Mouse (Mus musculus) lung, postnatal 25 days (tissue): ENCODE measurements around the gene Cpsf6.
A peak's percentile ranks its signal among the peaks of the same experiment; 100 is the strongest.
"Not testable (repeated sequence)": the region's sequence is repeated elsewhere in the genome, so short reads cannot be mapped to it uniquely, and the experiment has no call there.

Experiments
- DNase-seq: peaks from one replicate; pipeline ENCODE4 v3.0.0; 2022; ENCODE audit warnings: low spot score

Cpsf6 gene

GRCm38 (mm10) chr10:117399839-117400238 lies 20.0 kb upstream of the Cpsf6 start:
- DNase-seq: no peak

DNA sequence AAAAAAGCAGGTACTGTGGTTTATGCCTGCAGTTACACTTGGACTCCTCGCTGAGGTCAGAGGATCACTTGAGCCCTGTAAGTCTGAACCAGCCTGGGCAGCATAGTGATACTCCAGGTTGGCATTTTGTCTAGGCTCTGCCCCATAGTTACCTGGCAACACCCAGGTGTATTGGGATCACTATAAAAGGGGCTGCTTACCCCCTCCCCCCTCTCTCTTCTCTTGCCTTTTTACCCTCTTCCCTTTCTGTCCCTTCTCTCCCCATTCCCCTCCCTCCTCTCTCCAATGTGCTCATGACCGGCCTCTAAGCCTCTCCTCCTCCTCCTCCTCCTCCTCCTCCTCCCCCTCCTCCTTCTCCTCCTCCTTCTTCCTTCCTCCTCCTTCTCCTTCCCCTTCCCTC lies 19.4 kb upstream of the Cpsf6 start:
- DNase-seq: no peak

DNA sequence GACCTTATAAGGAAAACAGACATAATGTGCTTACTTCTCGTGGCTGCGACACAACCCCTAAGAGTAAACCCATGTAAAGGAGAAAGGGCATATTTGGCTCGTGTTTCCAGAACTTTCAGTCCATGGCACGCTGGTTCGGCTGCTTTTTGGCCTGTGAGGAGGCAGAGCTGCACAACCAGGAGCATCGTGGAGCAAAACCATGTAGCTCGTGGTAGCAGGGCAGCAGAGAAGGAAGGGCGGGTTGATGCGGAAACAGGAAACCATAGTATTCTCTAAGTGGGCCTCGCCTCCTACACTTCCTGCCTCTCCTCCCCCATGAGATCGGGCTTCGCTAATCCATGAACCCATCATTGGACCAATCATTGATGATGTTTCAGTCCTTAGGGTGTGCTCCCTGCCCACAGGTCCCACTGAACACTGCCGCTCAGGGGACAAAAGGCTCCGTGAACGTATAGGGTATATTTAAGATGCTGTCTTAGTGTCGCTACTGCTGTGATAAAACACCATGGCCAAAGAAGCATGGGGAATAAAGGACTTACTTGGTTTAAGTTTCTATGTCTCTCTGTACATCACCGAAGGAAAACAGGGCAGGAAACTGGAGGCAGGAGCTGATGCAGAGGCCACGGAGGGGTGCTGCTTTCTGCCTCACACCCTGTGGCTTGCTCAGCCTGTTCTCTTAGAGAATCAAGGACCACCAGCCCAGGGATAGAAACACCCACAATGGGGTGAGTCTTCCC lies 18.4 kb upstream of the Cpsf6 start:
- peak; percentile 28 for DNase-seq

- DNase-seq: no peak
These were observed 17.4 kb upstream of the Cpsf6 start for GRCm38 (mm10) chr10:117397106-117397625.

DNA sequence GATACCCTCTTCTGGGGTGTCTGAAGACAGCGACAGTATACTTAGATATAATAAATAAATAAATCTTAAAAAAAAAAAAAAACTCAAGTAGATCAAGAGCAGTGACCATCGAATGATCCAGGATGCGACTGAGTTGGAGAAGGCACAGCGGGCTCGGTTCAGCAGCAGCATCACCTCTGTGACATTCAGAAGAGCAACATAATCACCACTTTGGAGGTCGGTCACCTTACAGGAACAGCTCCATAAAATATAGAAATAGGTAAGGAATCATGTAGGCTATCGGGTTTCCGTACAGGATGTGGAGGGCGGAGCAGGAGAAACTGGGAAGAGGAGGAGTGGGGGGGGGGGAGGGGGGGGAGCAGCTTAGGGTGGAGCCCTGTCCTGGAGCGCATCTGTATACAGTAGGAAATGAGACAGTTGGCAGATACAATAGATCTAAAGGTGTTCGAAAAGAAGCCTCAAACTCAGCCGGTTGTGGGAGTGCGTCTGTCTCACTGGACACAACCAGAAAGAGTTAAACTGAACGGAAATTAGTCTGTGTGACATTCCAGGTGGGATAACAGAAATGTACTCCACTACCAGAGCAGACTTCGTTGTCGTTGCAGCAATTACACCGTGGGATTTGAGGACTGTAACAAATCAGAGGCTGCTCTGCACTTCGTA lies 16.7 kb upstream of the Cpsf6 start:
- DNase-seq: no peak

- DNase-seq: no peak
These were observed 16.0 kb upstream of the Cpsf6 start for GRCm38 (mm10) chr10:117395801-117396200.

GRCm38 (mm10) chr10:117394738-117395550 lies 15.1 kb upstream of the Cpsf6 start:
- no peak for DNase-seq

- DNase-seq: no peak
These were observed 14.1 kb upstream of the Cpsf6 start for GRCm38 (mm10) chr10:117393891-117394395.

- DNase-seq: peak; percentile 52
These were observed 13.5 kb upstream of the Cpsf6 start for GRCm38 (mm10) chr10:117393196-117393890.

DNA sequence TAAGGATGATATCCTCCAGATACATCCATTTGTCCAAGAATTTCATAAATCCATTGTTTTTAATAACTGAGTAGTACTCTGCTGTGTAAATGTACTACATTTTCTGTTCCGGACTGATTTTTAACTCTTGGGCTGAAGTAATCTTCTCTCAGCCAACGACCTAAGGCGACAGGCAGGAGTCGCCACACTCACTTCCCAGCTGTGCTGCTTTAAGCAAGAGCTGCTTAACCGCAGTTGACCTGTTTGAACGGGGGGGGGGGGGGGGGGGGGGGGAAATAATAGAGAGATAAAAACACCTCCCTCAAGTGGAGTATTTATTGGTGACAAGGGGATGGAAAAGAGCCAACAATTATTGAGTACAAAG lies 13.0 kb upstream of the Cpsf6 start:
- DNase-seq: peak; percentile 18

DNA sequence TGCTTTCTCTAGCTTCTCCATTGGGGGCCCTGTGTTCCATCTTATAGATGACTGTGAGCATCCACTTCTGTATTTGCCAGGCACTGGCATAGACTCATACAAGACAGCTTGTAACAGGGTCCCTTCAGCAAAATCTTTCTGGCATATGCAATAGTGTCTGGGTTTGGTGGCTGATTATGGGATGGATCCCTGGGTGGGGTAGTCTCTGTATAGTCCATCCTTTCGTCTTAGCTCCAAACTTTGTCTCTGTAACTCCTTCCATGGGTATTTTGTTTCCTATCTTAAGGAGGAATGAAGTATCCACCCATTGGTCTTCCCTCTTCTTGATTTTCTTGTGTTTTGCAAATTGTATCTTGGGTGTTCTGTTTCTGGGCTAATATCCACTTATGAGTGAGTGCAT lies 12.6 kb upstream of the Cpsf6 start:
- not testable (repeated sequence) for DNase-seq

DNA sequence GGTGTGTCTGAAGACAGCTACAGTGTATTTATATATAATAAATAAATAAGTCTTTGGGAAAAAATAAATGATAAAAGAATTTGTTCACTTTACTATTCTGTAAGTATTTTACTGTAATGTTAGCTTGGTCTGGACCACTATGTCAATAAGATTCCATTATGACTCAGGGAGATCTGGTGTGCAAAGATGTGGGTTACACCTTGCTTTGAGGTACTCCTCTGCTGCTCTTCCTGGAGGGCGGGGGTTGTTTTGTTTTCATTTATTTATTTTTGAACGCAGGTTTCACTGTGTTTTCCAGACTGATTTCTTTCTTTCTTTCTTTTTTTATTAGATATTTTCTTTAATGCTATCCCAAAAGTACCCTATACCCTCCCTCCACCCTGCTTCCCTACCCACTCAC lies 12.0 kb upstream of the Cpsf6 start:
- no peak for DNase-seq

DNA sequence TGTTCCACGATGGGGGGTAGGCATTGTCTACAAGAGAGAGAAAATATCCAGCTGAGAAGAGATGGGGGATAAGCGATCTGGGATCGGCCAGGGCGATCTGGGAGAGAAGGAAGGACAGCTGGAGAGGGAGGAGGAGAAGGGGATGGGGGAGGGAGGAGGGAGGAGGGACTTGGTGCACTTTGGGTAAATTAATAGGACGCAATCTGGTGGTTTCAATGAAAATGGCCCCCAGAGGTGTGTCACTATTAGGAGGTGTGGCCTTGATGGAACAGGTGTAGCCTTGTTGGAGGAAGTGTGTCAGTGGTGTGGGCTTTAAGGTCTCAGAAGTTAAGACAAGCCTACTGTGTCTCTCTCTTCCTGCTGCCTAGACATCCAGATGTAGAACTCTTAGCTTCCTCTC lies 11.2 kb upstream of the Cpsf6 start:
- no peak for DNase-seq

DNA sequence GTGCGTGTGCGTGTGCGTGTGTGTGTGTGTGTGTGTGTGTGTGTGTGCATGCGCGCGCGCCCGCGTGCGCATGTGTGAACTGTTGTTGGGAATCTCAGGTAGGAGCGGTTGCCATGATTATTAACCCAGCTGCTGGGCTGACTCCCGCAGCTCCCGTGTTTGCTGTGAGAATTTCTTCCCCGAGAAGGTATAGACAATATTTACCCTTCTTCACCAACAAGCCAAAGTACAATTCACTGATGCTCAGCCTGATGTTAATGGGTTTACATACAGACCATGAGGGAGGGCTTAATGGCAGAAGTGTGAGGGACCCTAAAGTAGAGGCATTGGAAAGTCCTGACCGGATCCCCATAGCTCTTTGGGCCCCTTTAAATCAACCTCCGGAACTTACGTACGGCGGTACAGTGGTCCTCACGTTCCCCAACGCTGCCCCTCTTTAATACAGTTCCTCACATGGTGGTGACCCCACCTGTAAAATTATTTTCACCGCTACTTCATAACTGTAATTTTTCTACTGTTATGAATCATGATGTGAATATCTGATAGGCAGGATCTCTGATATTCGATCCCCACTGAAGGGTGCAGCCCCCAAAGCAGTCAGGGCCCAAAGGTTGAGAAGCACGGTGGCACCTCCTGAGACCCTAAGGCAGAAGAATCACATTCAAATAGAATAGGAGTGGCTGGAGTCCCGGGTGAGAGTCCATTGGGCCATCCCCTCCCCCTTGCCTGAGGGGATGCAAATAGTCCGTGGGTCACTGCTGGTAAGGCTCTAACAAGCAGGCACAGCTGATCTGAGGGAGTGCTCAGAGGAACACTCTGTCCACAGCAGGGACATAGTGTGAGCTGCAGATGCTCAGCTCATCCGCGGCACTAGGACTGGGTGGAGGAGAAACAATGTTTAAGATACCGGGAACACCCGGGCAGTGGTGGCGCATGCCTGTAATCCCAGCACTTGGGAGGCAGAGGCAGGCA lies 10.4 kb upstream of the Cpsf6 start:
- no peak for DNase-seq

DNA sequence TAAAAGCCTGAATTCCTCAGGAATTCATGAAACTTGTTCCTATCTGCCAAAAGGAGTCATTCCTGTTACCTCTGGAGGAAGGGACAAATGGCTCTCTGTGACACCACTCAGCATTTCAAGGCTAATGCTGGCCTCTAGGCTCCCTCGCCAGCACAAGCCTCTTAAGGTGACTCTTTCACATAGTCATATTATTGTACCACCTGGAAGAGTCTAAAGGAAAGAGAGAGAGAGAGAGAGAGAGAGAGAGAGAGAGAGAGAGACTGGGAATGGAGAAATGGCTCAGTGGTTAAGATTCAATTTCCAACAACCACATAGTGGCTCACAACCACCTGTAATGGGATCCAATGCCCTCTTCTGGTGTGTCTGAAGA lies 9.5 kb upstream of the Cpsf6 start:
- DNase-seq: no peak

GRCm38 (mm10) chr10:117388637-117389370 lies 9.0 kb upstream of the Cpsf6 start:
- no peak for DNase-seq

DNA sequence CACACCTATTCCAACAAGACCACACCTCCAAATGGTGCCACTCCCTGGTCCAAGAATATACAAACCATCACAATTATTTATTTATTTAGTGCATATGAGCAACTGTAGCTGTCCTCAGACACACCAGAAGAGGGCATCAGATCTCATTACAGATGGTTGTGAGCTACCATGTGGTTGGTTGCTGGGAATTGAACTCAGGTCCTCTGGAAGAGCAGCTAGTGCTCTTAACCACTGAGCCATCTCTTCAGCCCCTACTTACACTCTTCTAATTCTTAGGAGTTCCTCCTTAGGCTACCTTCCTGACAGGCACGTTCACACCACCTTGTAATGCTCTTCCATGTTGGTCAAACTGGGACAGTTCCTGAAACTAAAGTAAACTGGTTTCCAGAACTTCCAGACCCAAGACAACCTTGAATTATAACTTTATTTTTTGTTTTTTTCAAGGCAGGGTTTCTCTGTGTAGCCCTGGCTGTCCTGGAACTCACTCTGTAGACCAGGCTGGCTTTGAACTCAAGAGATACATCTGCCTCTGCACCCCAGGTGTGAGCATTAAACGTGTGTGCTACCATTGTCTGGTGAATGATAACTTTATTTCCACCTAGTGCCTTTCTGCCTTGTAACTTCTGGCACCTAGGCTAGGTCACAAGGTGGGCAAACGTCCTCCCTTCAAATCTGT lies 8.3 kb upstream of the Cpsf6 start:
- DNase-seq: not testable (repeated sequence)

DNA sequence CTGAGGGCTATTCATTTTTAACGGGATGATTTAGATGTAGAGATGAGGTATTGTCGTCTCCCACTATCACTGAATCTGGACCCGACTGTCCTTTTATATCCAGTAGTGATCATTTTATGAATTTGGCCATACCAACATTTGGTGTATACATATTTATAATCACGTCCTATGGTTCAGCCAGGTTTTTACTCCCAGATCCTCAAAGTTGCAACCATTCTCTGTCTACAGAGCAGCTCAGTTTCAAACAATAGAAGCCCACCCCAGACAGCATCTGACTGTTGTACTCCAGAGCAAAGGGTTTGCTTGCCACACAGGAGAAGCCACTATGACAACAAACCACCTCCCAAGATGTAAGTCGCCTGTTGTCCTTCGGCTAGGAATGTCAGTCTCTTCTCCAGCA lies 7.2 kb upstream of the Cpsf6 start:
- DNase-seq: no peak

GRCm38 (mm10) chr10:117386261-117386660 lies 6.4 kb upstream of the Cpsf6 start:
- no peak for DNase-seq

- no peak for DNase-seq
These were observed 5.6 kb upstream of the Cpsf6 start for GRCm38 (mm10) chr10:117385431-117385830.
